Mouse (Mus musculus) spleen, adult 18-20 months (tissue): ENCODE results near the gene Ifna4.

ENCODE experiments used
- DNase-seq, 2 experiments: peaks; one replicate each; pipeline ENCODE4 v3.0.0; 2022; ENCODE audit warnings: mixed read lengths in 2 of 2

Gene Ifna4

GRCm38 (mm10) chr4:88867366-88867925 lies 25.8 kb downstream of the Ifna4 start:
- peak; percentile 62 to 83 for DNase-seq

GRCm38 (mm10) chr4:88867926-88868911 lies 26.6 kb downstream of the Ifna4 start:
- peak; percentile 22 to 43 for DNase-seq

GRCm38 (mm10) chr4:88872691-88873090 lies 31.0 kb downstream of the Ifna4 start:
- no peak for DNase-seq

GRCm38 (mm10) chr4:88875435-88876095 lies 33.9 kb downstream of the Ifna4 start:
- DNase-seq, result no peak

GRCm38 (mm10) chr4:88876520-88876919 lies 34.9 kb downstream of the Ifna4 start:
- DNase-seq, result no peak

- DNase-seq, result no peak
Measured at GRCm38 (mm10) chr4:88878246-88878645, 36.6 kb downstream of the Ifna4 start.

GRCm38 (mm10) chr4:88878772-88879171 lies 37.1 kb downstream of the Ifna4 start:
- no peak for DNase-seq

GRCm38 (mm10) chr4:88880101-88880500 lies 38.4 kb downstream of the Ifna4 start, which contains the start of gene Ifne:
TSS of gene Ifne (minus strand) at chr4:88880201.
- no peak for DNase-seq

GRCm38 (mm10) chr4:88888236-88888635 lies 46.6 kb downstream of the Ifna4 start:
- no peak for DNase-seq
